ENCODE assay signal across 8 mouse cellular contexts in genomic region chr9:27299286-27300187, GRCm38 (mm10). TPM values are rescaled to one million over a fixed set of nuclear protein-coding genes. Genes with fewer than 3 reads are reported as not detected.
A peak's percentile ranks its signal among the peaks of the same experiment; 100 is the strongest.
DNase-seq lines count a peak whose midpoint lies in the region; ATAC-seq lines count a peak whose summit lies in the region.

No protein-coding gene starts in this region.

- H3K27ac ChIP-seq in embryonic facial prominence, embryonic 12.5 days: no peak overlapping the region
- no peak overlapping the region for H3K27ac ChIP-seq in intestine, embryonic 14.5 days (ENCODE audit: low read depth)
- H3K27ac ChIP-seq in midbrain, embryonic 15.5 days: peak overlapping the region; percentile 89

- peaks cover 32% of the 10 kb centered on the region for H3K27me3 ChIP-seq in embryonic facial prominence, embryonic 12.5 days
- H3K27me3 ChIP-seq in intestine, embryonic 14.5 days (replicated peaks; ENCODE audit: control insufficient read depth, insufficient read depth, low read length): peaks cover 33% of the 10 kb centered on the region
- H3K27me3 ChIP-seq in midbrain, embryonic 15.5 days (replicated peaks): 0 out of 2 replicates have a peak, but pooled peaks cover 9% of the 10 kb centered on the region

- H3K9me3 ChIP-seq in embryonic facial prominence, embryonic 12.5 days: no peaks in the 10 kb centered on the region
- H3K9me3 ChIP-seq in intestine, embryonic 14.5 days (ENCODE audit: control insufficient read depth, low read length): no peaks in the 10 kb centered on the region
- H3K9me3 ChIP-seq in midbrain, embryonic 15.5 days: no peaks in the 10 kb centered on the region

- peaks cover 48% of the 10 kb centered on the region for H3K4me1 ChIP-seq in embryonic facial prominence, embryonic 12.5 days
- peaks cover 4% of the 10 kb centered on the region; the same call in 1 of the 2 replicates for H3K4me1 ChIP-seq in intestine, embryonic 14.5 days (replicated peaks; ENCODE audit: control insufficient read depth, insufficient read depth, low read length)
- peaks cover 53% of the 10 kb centered on the region for H3K4me1 ChIP-seq in midbrain, embryonic 15.5 days

- DNase-seq in gastrocnemius, postnatal 10 days: peak; percentile 12
- no peak for DNase-seq in gastrocnemius, postnatal 4 days (ENCODE audit: low spot score in 2 of 2)
- DNase-seq in MN1 (ENCODE audit: low spot score): peak; percentile 26
- DNase-seq in intestine, embryonic 14.5 days (ENCODE audit: low spot score): no peak
- DNase-seq in T-cell, adult 2 months (ENCODE audit: low spot score): no peak
- DNase-seq in urinary bladder, postnatal 36 days (ENCODE audit: low spot score in 2 of 2): no peak

- peak overlapping the region; percentile 50 for H3K9ac ChIP-seq in embryonic facial prominence, embryonic 12.5 days
- peak overlapping the region; percentile 10; the same call in 1 of the 2 replicates for H3K9ac ChIP-seq in intestine, embryonic 14.5 days (ENCODE audit: low read length)
- peak overlapping the region; percentile 76 for H3K9ac ChIP-seq in midbrain, embryonic 15.5 days

- peak overlapping the region; percentile 90 for H3K4me2 ChIP-seq in embryonic facial prominence, embryonic 12.5 days (replicated peaks)
- peak overlapping the region; percentile 82 for H3K4me2 ChIP-seq in intestine, embryonic 14.5 days (ENCODE audit: low read length)
- peak overlapping the region; percentile 95 for H3K4me2 ChIP-seq in midbrain, embryonic 15.5 days

- peak overlapping the region; percentile 72 for H3K4me3 ChIP-seq in embryonic facial prominence, embryonic 12.5 days
- H3K4me3 ChIP-seq in intestine, embryonic 14.5 days (ENCODE audit: low read depth, low read length): peak overlapping the region; percentile 59
- H3K4me3 ChIP-seq in midbrain, embryonic 15.5 days: peak overlapping the region; percentile 93

- ATAC-seq in embryonic facial prominence, embryonic 12.5 days (ENCODE audit: insufficient number of reproducible peaks, insufficient read depth, low FRiP score, low TSS enrichment): peak; percentile 6; the same call in 1 of the 2 replicates
- peak; percentile 20; the same call in 1 of the 2 replicates for ATAC-seq in intestine, embryonic 14.5 days (replicated peaks; ENCODE audit: low FRiP score, low TSS enrichment, low read depth)
- ATAC-seq in midbrain, embryonic 15.5 days (replicated peaks): peak; percentile 22; the same call in 1 of the 2 replicates

- H3K36me3 ChIP-seq in embryonic facial prominence, embryonic 12.5 days: no peaks in the 10 kb centered on the region
- no peaks in the 10 kb centered on the region for H3K36me3 ChIP-seq in intestine, embryonic 14.5 days (ENCODE audit: control insufficient read depth, insufficient read depth, low read length)
- no peaks in the 10 kb centered on the region for H3K36me3 ChIP-seq in midbrain, embryonic 15.5 days (replicated peaks)

- WGBS in embryonic facial prominence, embryonic 12.5 days: under 1% methylated on average over 68 of the region's 68 CpGs
- under 1% methylated on average over 68 of the region's 68 CpGs for WGBS in intestine, embryonic 14.5 days
- under 1% methylated on average over 68 of the region's 68 CpGs for WGBS in midbrain, embryonic 15.5 days

RNA-seq across cellular contexts. Expression of gene Igsf9b, which starts 0.5 kb away (rescaled TPM):
- 1 to 10 TPM; 4.6 to 7.4 TPM for total RNA-seq in gastrocnemius, postnatal 10 days (2021)
- total RNA-seq in gastrocnemius, postnatal 4 days (2021): 1 to 10 TPM; 7.1 to 8.3 TPM
- polyA plus RNA-seq in embryonic facial prominence, embryonic 12.5 days (2016; fragmentation: Nextera tagmentation; extraction: Ambion mirVana): 4.2 and 4.3 TPM in 2 replicates
- polyA plus RNA-seq in intestine, embryonic 14.5 days (2014; fragmentation: Nextera tagmentation; extraction: Ambion mirVana): 3.4 and 4.8 TPM in 2 replicates
- polyA plus RNA-seq in midbrain, embryonic 15.5 days (2015; fragmentation: Nextera tagmentation; extraction: Ambion mirVana): 22.7 and 23.1 TPM in 2 replicates

Comparison
In these comparisons a context has a peak if more than half of its experiments do, and no peak if none do; other contexts are left out.
1. DNase-seq: peak in gastrocnemius, postnatal 10 days (single experiment) and MN1 (single experiment); none in gastrocnemius, postnatal 4 days (0 of 2), intestine, embryonic 14.5 days (single experiment), T-cell, adult 2 months (single experiment) and urinary bladder, postnatal 36 days (0 of 2).
2. H3K9ac ChIP-seq: peak in every context shown above with its lines; median percentile 76 in midbrain, embryonic 15.5 days; 50 in embryonic facial prominence, embryonic 12.5 days; 10 in intestine, embryonic 14.5 days.
3. Peak in every context shown above with its lines, with median percentiles within 50 percentile points of each other: ATAC-seq, H3K4me2 ChIP-seq and H3K4me3 ChIP-seq.